Mouse (Mus musculus) liver, embryonic 12.5 days (tissue): ENCODE data around the gene Lyrm7. TPM values are rescaled to one million over a fixed set of nuclear protein-coding genes. Genes with fewer than 3 reads are reported as not detected.
A peak's percentile ranks its signal among the peaks of the same experiment; 100 is the strongest.

ENCODE experiments used
- ATAC-seq: fragments of 200-750 bp; cut with Nextera tagmentation; 2 replicates; pipeline ENCODE4 v1.8.0; 2017; ENCODE audit warnings: moderate number of reproducible peaks, mild to moderate bottlenecking, moderate library complexity
- H3K27ac ChIP-seq: fragments of 300-500 bp; sonication (generic); 2 replicates; pipeline ENCODE4 v1.5.1; 2016; ENCODE audit warnings: mild to moderate bottlenecking
- H3K27me3 ChIP-seq: fragments of 300-500 bp; sonication (generic); replicated peaks from 2 replicates; pipeline ENCODE4 v1.6.1; 2016; ENCODE audit warnings: mild to moderate bottlenecking, moderate library complexity
- H3K36me3 ChIP-seq: fragments of 300-500 bp; sonication (generic); 2 replicates; pipeline ENCODE4 v1.6.1; 2016; ENCODE audit warnings: mild to moderate bottlenecking, moderate library complexity
- H3K4me1 ChIP-seq: fragments of 300-500 bp; sonication (generic); 2 replicates; pipeline ENCODE4 v1.6.1; 2016
- H3K4me2 ChIP-seq: fragments of 300-500 bp; sonication (generic); 2 replicates; pipeline ENCODE4 v1.6.1; 2016; ENCODE audit warnings: mild to moderate bottlenecking, moderate library complexity
- H3K4me3 ChIP-seq: fragments of 300-500 bp; sonication (generic); 2 replicates; pipeline ENCODE4 v1.5.1; 2016; ENCODE audit warnings: mild to moderate bottlenecking, moderate library complexity
- H3K9ac ChIP-seq: fragments of 300-500 bp; sonication (generic); 2 replicates; pipeline ENCODE4 v1.6.1; 2016; ENCODE audit warnings: mild to moderate bottlenecking, moderate library complexity
- H3K9me3 ChIP-seq: fragments of 300-500 bp; sonication (generic); replicated peaks from 2 replicates; pipeline ENCODE4 v1.6.1; 2016; ENCODE audit warnings: mild to moderate bottlenecking, moderate library complexity
- WGBS: fragments of 180-500 bp; shearing (Covaris S2); methylation state at CpG from one replicate; pipeline ENCODE4 v1.1.7; 2016; ENCODE audit not compliant: insufficient replicate concordance; 5-methylcytosine and 5-hydroxymethylcytosine counted together
- polyA plus RNA-seq: library from polyadenylated mRNA; unstranded; fragments of >200 nt; fragmentation: Nextera tagmentation; extraction: Ambion mirVana; gene quantifications from 2 replicates; pipeline ENCODE4 v1.2.1, GENCODE M21; 2016

The Lyrm7 gene
- polyA plus RNA-seq, result 6.7 and 7.6 TPM in 2 replicates

- H3K36me3 ChIP-seq, result peaks cover 4% of the 10 kb centered on the region; the same call in 1 of the 2 replicates
- peak; percentile 96 for ATAC-seq
- peaks cover 28% of the 10 kb centered on the region for H3K4me1 ChIP-seq
- H3K9ac ChIP-seq, result peak within 1 kb of the TSS; percentile 81
- peak within 1 kb of the TSS; percentile 97 for H3K27ac ChIP-seq
- peak within 1 kb of the TSS; percentile 77 for H3K4me3 ChIP-seq
- peak within 1 kb of the TSS; percentile 87 for H3K4me2 ChIP-seq
- H3K9me3 ChIP-seq, result no peaks in the 10 kb centered on the region
- under 1% methylated on average over 42 of the region's 42 CpGs for WGBS
- no peaks in the 10 kb centered on the region for H3K27me3 ChIP-seq
These were observed at the start of gene Lyrm7 for GRCm38 (mm10) chr11:54860256-54861038. Lyrm7 (minus strand) TSS chr11:54860916.

DNA sequence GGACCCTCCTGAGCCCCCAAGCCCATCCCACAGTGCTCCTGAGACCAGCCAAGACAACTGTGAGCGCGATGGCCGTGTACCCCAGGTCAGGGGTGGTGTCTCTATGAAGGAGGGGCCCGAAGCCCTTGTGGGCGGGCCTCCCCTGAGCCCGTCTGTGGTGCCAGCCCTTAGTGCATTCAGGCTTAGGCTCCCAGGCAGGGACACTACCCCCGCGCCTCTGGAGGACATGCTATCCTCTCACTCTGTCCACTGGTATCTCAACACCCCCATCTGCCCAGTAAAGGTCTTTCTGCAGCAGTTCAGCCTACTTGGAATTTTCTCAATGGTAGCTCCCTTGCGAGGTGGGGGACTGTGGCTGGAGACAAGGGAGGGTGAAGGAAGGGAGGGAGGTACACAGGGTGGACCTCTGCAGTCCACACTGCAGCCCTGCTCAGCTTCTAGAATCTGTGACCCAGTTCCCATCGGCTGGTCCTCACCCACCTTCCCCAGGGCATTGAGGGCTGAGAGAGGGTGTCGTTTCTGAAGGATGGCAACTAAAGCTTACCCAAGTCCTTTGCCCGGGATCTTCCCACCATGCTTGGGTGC lies 49.5 kb upstream of the Lyrm7 start:
- no peak overlapping the region for H3K4me2 ChIP-seq
- H3K4me3 ChIP-seq, result no peak overlapping the region
- H3K36me3 ChIP-seq, result peaks cover 34% of the 10 kb centered on the region
- no peak overlapping the region for H3K27ac ChIP-seq
- H3K9me3 ChIP-seq, result no peaks in the 10 kb centered on the region
- WGBS, result 74% methylated on average over 12 of the region's 12 CpGs
- 0 out of 2 replicates have a peak, but pooled peaks cover 6% of the 10 kb centered on the region for H3K4me1 ChIP-seq
- ATAC-seq, result no peak
- H3K9ac ChIP-seq, result no peak overlapping the region
- no peaks in the 10 kb centered on the region for H3K27me3 ChIP-seq

DNA sequence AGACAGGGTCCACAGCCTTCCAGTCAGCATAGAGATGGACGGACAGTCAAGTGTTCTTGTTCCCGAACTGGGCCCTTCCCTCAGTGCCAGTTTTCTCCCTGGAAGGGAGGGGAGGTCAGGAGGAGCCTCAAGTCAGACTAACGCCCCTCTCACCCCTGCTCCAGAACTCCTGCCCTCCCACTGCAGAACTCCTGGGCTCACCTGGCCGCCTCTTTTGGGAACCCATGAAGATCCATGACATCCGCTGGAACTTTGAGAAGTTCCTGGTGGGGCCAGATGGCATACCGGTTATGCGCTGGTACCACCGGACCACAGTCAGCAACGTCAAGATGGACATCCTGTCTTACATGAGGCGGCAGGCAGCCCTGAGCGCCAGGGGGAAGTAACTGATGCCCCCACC lies 48.6 kb upstream of the Lyrm7 start:
- Histone ChIP-seq H3K4me2 (no peak overlapping the region), H3K9me3 (no peaks in the 10 kb centered on the region), H3K9ac (no peak overlapping the region), H3K4me1 (peaks cover 7% of the 10 kb centered on the region), H3K36me3 (peaks cover 26% of the 10 kb centered on the region), H3K4me3 (no peak overlapping the region), H3K27ac (no peak overlapping the region), H3K27me3 (no peaks in the 10 kb centered on the region)
- no peak for ATAC-seq
- WGBS, result 82% methylated on average over 11 of the region's 11 CpGs

DNA sequence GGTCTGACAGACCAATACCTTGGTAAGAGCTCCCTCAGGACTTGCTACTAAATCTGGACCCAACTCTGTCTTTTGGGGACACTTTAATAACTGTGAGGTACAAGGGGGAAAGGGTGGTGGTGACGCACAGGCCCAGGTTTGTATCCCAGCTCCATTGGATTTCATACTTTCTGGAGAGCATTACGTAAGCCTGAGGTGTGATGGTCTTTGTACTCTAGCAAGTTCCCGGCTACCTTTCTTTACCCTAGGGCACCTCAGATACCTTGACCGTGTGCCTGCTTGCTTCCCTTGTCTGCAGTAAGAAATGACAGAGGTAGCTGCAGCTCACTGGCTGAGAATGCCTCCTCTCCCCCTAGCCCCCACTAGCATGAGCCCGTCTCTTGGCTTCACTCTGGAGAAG lies 46.5 kb upstream of the Lyrm7 start:
- no peak for ATAC-seq
- no peak overlapping the region for H3K9ac ChIP-seq
- peaks cover 14% of the 10 kb centered on the region for H3K36me3 ChIP-seq
- 83% methylated on average over 5 of the region's 5 CpGs for WGBS
- peaks cover 18% of the 10 kb centered on the region for H3K27me3 ChIP-seq
- H3K4me1 ChIP-seq, result peaks cover 27% of the 10 kb centered on the region
- H3K4me2 ChIP-seq, result no peak overlapping the region
- no peak overlapping the region for H3K4me3 ChIP-seq
- H3K27ac ChIP-seq, result no peak overlapping the region
- no peaks in the 10 kb centered on the region for H3K9me3 ChIP-seq

DNA sequence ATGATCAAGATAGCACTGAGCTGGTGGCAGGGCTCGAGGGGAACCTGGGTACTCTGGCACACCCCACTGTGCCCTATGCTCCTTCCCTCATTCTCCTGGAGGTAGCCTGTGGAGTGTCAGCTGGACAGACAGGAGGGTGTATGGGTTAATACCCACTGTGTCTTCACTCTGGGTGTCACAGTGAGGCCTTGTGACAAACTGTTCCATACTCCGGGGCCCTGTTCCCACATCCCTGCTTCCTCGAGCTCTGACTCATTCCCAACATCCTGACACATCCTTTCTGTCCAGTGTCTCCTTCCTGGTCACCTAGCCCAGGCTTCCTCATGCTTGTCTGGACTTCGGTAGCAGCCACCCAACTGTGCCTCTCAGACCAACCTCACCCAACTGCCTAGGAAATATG lies 45.8 kb upstream of the Lyrm7 start:
- no peak for ATAC-seq
- H3K27ac ChIP-seq, result no peak overlapping the region
- peaks cover 28% of the 10 kb centered on the region for H3K4me1 ChIP-seq
- no peak overlapping the region for H3K4me2 ChIP-seq
- no peak overlapping the region for H3K9ac ChIP-seq
- peaks cover 14% of the 10 kb centered on the region for H3K36me3 ChIP-seq
- WGBS, result 49% methylated on average over 4 of the region's 4 CpGs
- peaks cover 22% of the 10 kb centered on the region for H3K27me3 ChIP-seq
- no peaks in the 10 kb centered on the region for H3K9me3 ChIP-seq
- no peak overlapping the region for H3K4me3 ChIP-seq

GRCm38 (mm10) chr11:54905931-54906330 lies 45.2 kb upstream of the Lyrm7 start:
- Histone ChIP-seq H3K9me3 (no peaks in the 10 kb centered on the region), H3K36me3 (peaks cover 11% of the 10 kb centered on the region), H3K9ac (no peak overlapping the region), H3K4me2 (no peak overlapping the region), H3K27ac (no peak overlapping the region), H3K4me1 (peaks cover 28% of the 10 kb centered on the region), H3K4me3 (no peak overlapping the region), H3K27me3 (peaks cover 22% of the 10 kb centered on the region)
- ATAC-seq, result peak; percentile 40
- 63% methylated on average over 4 of the region's 4 CpGs for WGBS

DNA sequence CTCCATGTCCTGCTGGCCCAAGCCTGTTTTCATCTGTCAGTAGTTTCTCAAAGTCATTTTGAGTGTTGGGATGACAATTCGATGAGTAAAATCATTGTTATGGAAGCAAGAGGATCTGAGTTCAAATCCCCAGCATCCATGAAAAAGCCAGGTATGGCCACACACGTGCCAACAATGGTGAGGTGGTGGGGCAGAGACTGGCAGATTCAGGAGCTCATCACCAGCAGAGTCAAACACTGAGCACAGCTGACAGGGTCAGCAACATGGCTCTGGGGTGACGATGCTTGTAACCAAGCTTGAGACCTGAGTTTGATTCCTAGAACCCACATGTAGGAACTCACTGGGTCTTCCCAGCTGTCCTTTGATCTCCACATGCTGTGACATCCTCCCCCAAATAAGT lies 44.4 kb upstream of the Lyrm7 start:
- Histone ChIP-seq H3K9me3 (no peaks in the 10 kb centered on the region), H3K4me2 (no peak overlapping the region), H3K4me3 (no peak overlapping the region), H3K4me1 (peaks cover 28% of the 10 kb centered on the region), H3K27me3 (peaks cover 22% of the 10 kb centered on the region), H3K36me3 (peaks cover 7% of the 10 kb centered on the region; the same call in 1 of the 2 replicates), H3K9ac (no peak overlapping the region), H3K27ac (no peak overlapping the region)
- no peak for ATAC-seq
- WGBS, result 69% methylated on average over 3 of the region's 3 CpGs

- 41% methylated on average over 4 of the region's 4 CpGs for WGBS
- H3K4me2 ChIP-seq, result peak overlapping the region; percentile 66
- no peaks in the 10 kb centered on the region for H3K9me3 ChIP-seq
- no peak overlapping the region for H3K9ac ChIP-seq
- ATAC-seq, result 0 out of 2 replicates have a peak, but pooled peaks have one; percentile 31
- no peak overlapping the region for H3K27ac ChIP-seq
- peaks cover 26% of the 10 kb centered on the region for H3K27me3 ChIP-seq
- H3K4me1 ChIP-seq, result peaks cover 28% of the 10 kb centered on the region
- no peak overlapping the region for H3K4me3 ChIP-seq
- peaks cover 7% of the 10 kb centered on the region; the same call in 1 of the 2 replicates for H3K36me3 ChIP-seq
These were observed 43.4 kb upstream of the Lyrm7 start for GRCm38 (mm10) chr11:54903940-54904706.

DNA sequence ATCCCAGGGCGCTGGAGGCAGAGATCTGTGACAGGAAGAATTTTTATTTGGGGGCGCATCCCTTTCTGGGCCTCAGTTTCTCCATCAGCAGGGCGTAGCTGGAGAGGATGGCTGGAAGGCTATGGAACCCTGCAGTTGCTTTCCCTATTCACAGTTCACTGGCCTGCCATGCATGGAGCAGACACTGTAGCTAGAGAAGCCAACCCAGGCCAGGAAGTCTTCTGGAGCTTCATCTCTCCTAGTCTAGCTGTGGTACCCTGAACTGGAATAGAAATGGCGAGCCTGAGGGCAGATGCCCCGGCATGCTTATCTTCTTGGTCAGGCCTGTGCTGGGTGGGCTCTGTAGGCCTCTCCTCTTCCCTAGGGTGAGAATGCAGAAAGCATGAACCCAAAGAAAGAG lies 42.6 kb upstream of the Lyrm7 start:
- WGBS, result 49% methylated on average over 5 of the region's 5 CpGs
- Histone ChIP-seq H3K27ac (no peak overlapping the region), H3K36me3 (peaks cover 5% of the 10 kb centered on the region; the same call in 1 of the 2 replicates), H3K4me3 (peak overlapping the region; percentile 42), H3K4me2 (peak overlapping the region; percentile 66), H3K27me3 (peaks cover 26% of the 10 kb centered on the region), H3K4me1 (peaks cover 28% of the 10 kb centered on the region), H3K9ac (no peak overlapping the region), H3K9me3 (no peaks in the 10 kb centered on the region)
- ATAC-seq, result no peak

DNA sequence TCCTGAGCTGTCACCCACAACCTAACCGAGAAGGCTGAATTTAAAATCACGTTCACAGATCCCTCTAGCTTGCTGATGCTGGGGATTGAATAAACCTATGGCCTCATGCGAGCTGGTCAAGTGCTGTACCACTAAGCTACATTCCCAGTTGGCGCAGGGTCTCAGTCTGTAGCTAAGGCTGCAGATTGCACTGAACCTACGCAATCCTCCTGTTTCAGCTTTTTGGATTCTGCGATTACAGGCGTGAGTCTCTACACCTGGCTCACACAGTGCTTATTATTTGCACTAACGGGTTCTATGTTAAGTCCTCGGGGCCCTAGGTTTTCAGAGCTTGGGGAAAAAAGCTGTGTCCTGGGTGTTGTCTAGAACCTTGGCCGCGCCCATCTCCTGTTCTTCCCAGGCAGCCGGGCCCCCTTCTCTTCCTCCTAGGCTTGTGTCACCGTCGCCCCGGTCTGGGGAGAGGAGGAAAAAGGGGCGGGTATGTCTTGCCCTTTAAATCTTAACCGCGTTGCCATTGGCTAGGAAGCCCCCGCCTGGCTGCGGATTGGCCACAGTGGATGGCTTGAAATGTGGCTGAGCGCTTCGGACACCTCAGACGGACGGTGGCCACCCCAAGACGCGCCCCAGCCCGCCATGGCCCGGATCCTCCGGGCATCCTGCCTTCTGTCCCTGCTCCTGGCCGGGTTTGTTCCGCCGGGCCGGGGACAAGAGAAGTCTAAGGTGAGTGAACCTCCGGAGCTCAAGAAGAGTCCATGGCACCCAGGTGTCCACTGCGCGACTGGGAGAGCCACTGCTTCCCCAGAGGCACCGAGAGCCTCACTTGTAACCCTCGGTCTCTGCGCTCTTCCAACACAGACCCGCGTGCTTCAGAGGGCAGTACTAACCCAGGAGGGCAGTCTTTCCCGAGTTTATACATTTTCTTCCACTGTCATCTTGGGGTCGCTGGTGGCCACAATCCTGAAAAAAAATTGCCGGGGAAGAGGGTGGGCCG lies 41.9 kb upstream of the Lyrm7 start, which contains the start of gene Gpx3:
Gene Gpx3 (plus strand): TSS at position 121 of the 991 bp plus-strand sequence.
- Histone ChIP-seq H3K4me2 (peak within 1 kb of the TSS; percentile 66), H3K4me3 (peak within 1 kb of the TSS; percentile 42), H3K9me3 (no peaks in the 10 kb centered on the region), H3K9ac (peak within 1 kb of the TSS; percentile 29; the same call in 1 of the 2 replicates), H3K27ac (no peak within 1 kb of the TSS), H3K4me1 (peaks cover 28% of the 10 kb centered on the region), H3K27me3 (peaks cover 26% of the 10 kb centered on the region), H3K36me3 (no peaks in the 10 kb centered on the region)
- WGBS, result 15% methylated on average over 43 of the region's 45 CpGs
- peak; percentile 56 for ATAC-seq

DNA sequence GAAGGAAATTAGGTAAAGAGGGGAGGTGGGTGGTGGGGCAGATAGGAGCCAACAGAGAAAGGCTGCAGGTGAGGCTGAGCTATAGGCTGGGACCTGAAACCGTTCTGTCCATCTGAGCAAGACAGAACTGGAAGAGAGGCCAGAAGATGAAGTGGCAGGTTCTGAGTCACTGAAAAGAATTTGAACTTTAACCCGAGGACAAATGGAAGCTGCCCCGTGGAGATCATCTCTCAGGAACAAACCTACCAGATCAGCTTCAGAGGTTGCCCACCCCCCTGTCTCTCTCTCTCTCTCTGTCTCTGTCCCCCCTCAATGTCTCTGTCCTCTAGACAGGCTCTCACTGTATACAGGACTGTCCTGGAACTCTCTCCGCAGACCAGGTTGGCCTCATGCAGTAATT lies 38.9 kb upstream of the Lyrm7 start:
- Histone ChIP-seq H3K36me3 (no peaks in the 10 kb centered on the region), H3K9me3 (no peaks in the 10 kb centered on the region)

More for the DNA sequence above, 38.9 kb upstream of the Lyrm7 start:
- Histone ChIP-seq H3K4me3 (no peak overlapping the region), H3K9ac (no peak overlapping the region), H3K27me3 (peaks cover 26% of the 10 kb centered on the region), H3K4me2 (no peak overlapping the region), H3K4me1 (peaks cover 23% of the 10 kb centered on the region), H3K27ac (no peak overlapping the region)
- ATAC-seq, result no peak
- 70% methylated on average over 4 of the region's 4 CpGs for WGBS
